Mouse (Mus musculus): ENCODE results near the gene Jph2.

Gene Jph2

GRCm38 (mm10) chr2:163397905-163398304 lies at the start of gene Jph2:
TSS of gene Jph2 (minus strand) at chr2:163397993.
- no peak for DNase-seq

- DNase-seq: no peak
Observed at GRCm38 (mm10) chr2:163447375-163447774, 49.6 kb upstream of the Jph2 start.

- DNase-seq: no peak
Observed at GRCm38 (mm10) chr2:163444017-163444416, 46.2 kb upstream of the Jph2 start.

GRCm38 (mm10) chr2:163443543-163443942 lies 45.8 kb upstream of the Jph2 start:
- peak; percentile 80 for DNase-seq

GRCm38 (mm10) chr2:163439488-163439887 lies 41.7 kb upstream of the Jph2 start:
- DNase-seq: no peak

- DNase-seq: peak; percentile 36
Observed at GRCm38 (mm10) chr2:163438619-163439451, 41.0 kb upstream of the Jph2 start.

GRCm38 (mm10) chr2:163438246-163438618 lies 40.4 kb upstream of the Jph2 start, which contains the start of gene Gdap1l1:
TSS of gene Gdap1l1 (plus strand) at chr2:163438476.
- DNase-seq: peak; percentile 79

- no peak for DNase-seq
Observed at GRCm38 (mm10) chr2:163437800-163438199, 40.0 kb upstream of the Jph2 start.

GRCm38 (mm10) chr2:163433971-163434370 lies 36.2 kb upstream of the Jph2 start:
- peak; percentile 94 for DNase-seq

GRCm38 (mm10) chr2:163431289-163431688 lies 33.5 kb upstream of the Jph2 start:
- DNase-seq: peak; percentile 5

GRCm38 (mm10) chr2:163428346-163429011 lies 30.7 kb upstream of the Jph2 start:
- DNase-seq: no peak

- DNase-seq: no peak
Observed at GRCm38 (mm10) chr2:163424597-163424996, 26.8 kb upstream of the Jph2 start, which contains the start of gene Oser1. TSS of gene Oser1 (minus strand) at chr2:163424697.

GRCm38 (mm10) chr2:163422895-163423660 lies 25.3 kb upstream of the Jph2 start:
- no peak for DNase-seq

GRCm38 (mm10) chr2:163420366-163420886 lies 22.6 kb upstream of the Jph2 start:
- DNase-seq: no peak

- DNase-seq: peak; percentile 100
Observed at GRCm38 (mm10) chr2:163419346-163420045, 21.7 kb upstream of the Jph2 start.

GRCm38 (mm10) chr2:163418841-163419345 lies 21.1 kb upstream of the Jph2 start:
- no peak for DNase-seq

- DNase-seq: no peak
Observed at GRCm38 (mm10) chr2:163417830-163418229, 20.0 kb upstream of the Jph2 start.

- DNase-seq: no peak
Observed at GRCm38 (mm10) chr2:163417026-163417425, 19.2 kb upstream of the Jph2 start.

GRCm38 (mm10) chr2:163412846-163413590 lies 15.2 kb upstream of the Jph2 start:
- no peak for DNase-seq

GRCm38 (mm10) chr2:163412419-163412818 lies 14.6 kb upstream of the Jph2 start:
- no peak for DNase-seq

GRCm38 (mm10) chr2:163411840-163412239 lies 14.0 kb upstream of the Jph2 start:
- DNase-seq: no peak
